Mouse (Mus musculus): ENCODE results near the gene P2rx4.
A peak's percentile ranks its signal among the peaks of the same experiment; 100 is the strongest.

The P2rx4 gene

GRCm38 (mm10) chr5:122763271-122764031, 56.1 kb downstream of the P2rx4 start:
- no peak for DNase-seq (ENCODE audit: low spot score)

GRCm38 (mm10) chr5:122764032-122764464, 56.7 kb downstream of the P2rx4 start:
- peak; percentile 46 for DNase-seq (ENCODE audit: low spot score)

GRCm38 (mm10) chr5:122767283-122767682, 59.9 kb downstream of the P2rx4 start:
- no peak for DNase-seq (ENCODE audit: low spot score)

- DNase-seq (ENCODE audit: low spot score) = no peak
These were observed 61.8 kb downstream of the P2rx4 start for GRCm38 (mm10) chr5:122769101-122769568.

GRCm38 (mm10) chr5:122770304-122770703, 63.0 kb downstream of the P2rx4 start:
- DNase-seq (ENCODE audit: low spot score) = no peak

GRCm38 (mm10) chr5:122770806-122771261, 63.5 kb downstream of the P2rx4 start:
- no peak for DNase-seq (ENCODE audit: low spot score)

- no peak for DNase-seq (ENCODE audit: low spot score)
These were observed 64.1 kb downstream of the P2rx4 start for GRCm38 (mm10) chr5:122771428-122771827.

- DNase-seq (ENCODE audit: low spot score) = no peak
These were observed 66.4 kb downstream of the P2rx4 start for GRCm38 (mm10) chr5:122773756-122774155.

GRCm38 (mm10) chr5:122774743-122775611, 67.6 kb downstream of the P2rx4 start:
- DNase-seq (ENCODE audit: low spot score) = no peak

- DNase-seq (ENCODE audit: low spot score) = no peak
These were observed 68.4 kb downstream of the P2rx4 start for GRCm38 (mm10) chr5:122775646-122776286.

- DNase-seq (ENCODE audit: low spot score) = no peak
These were observed 70.0 kb downstream of the P2rx4 start for GRCm38 (mm10) chr5:122777322-122777721.

GRCm38 (mm10) chr5:122778231-122779226, 71.2 kb downstream of the P2rx4 start:
- peak; percentile 46 for DNase-seq (ENCODE audit: low spot score)
